Mouse (Mus musculus) embryonic facial prominence, embryonic 12.5 days (tissue): ENCODE results near the gene Amigo1. TPM values are rescaled to one million over a fixed set of nuclear protein-coding genes. Genes with fewer than 3 reads are reported as not detected.

Experiments used
- ATAC-seq: fragments of 200-750 bp; cut with Nextera tagmentation; 2 replicates; pipeline ENCODE4 v1.8.0; 2017; ENCODE audit not compliant: insufficient number of reproducible peaks, insufficient read depth, low FRiP score, low TSS enrichment
- H3K27ac ChIP-seq: fragments of 300-500 bp; sonication (generic); 2 replicates; pipeline ENCODE4 v1.5.1; 2016; ENCODE audit warnings: mild to moderate bottlenecking
- H3K27me3 ChIP-seq: fragments of 300-500 bp; sonication (generic); 2 replicates; pipeline ENCODE4 v1.6.1; 2016; ENCODE audit warnings: mild to moderate bottlenecking, moderate library complexity
- H3K36me3 ChIP-seq: fragments of 300-500 bp; sonication (generic); 2 replicates; pipeline ENCODE4 v1.6.1; 2016; ENCODE audit warnings: mild to moderate bottlenecking
- H3K4me1 ChIP-seq: fragments of 300-500 bp; sonication (generic); 2 replicates; pipeline ENCODE4 v1.6.1; 2016
- H3K4me2 ChIP-seq: fragments of 300-500 bp; sonication (generic); replicated peaks from 2 replicates; pipeline ENCODE4 v1.6.1; 2016; ENCODE audit warnings: mild to moderate bottlenecking, moderate library complexity
- H3K4me3 ChIP-seq: fragments of 300-500 bp; sonication (generic); 2 replicates; pipeline ENCODE4 v1.5.1; 2016; ENCODE audit warnings: mild to moderate bottlenecking
- H3K9ac ChIP-seq: fragments of 300-500 bp; sonication (generic); 2 replicates; pipeline ENCODE4 v1.6.1; 2016; ENCODE audit warnings: mild to moderate bottlenecking, moderate library complexity
- H3K9me3 ChIP-seq: fragments of 300-500 bp; sonication (generic); 2 replicates; pipeline ENCODE4 v1.6.1; 2016; ENCODE audit warnings: mild to moderate bottlenecking, moderate library complexity
- WGBS: fragments of 180-500 bp; shearing (Covaris S2); methylation state at CpG from one replicate; pipeline ENCODE4 v1.1.7; 2016; 5-methylcytosine and 5-hydroxymethylcytosine counted together
- polyA plus RNA-seq: library from polyadenylated mRNA; unstranded; fragments of >200 nt; fragmentation: Nextera tagmentation; extraction: Ambion mirVana; gene quantifications from 2 replicates; pipeline ENCODE4 v1.2.1, GENCODE M21; 2016

Gene Amigo1
- polyA plus RNA-seq, 1 experiment from 2014 or later, result 7.9 TPM

DNA sequence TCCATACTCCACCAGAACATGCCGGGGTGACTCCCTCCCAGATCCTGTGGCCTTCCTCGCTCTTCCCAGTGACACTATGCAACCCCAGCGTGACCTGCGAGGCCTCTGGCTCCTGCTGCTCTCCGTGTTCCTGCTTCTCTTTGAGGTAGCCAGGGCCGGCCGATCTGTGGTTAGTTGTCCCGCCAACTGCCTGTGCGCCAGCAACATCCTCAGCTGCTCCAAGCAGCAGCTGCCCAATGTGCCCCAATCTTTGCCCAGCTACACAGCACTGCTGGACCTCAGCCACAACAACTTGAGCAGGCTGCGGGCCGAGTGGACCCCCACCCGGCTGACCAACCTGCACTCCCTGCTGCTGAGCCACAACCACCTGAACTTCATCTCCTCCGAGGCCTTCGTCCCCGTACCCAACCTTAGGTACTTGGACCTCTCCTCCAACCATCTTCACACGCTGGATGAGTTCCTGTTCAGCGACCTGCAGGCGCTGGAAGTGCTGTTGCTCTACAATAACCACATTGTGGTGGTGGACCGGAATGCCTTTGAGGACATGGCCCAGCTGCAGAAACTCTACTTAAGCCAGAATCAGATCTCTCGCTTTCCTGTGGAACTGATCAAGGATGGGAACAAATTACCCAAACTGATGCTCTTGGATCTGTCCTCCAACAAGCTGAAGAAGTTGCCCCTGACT, 1.1 kb downstream of the Amigo1 start:
- WGBS, result 55% methylated on average over 20 of the region's 20 CpGs
- Histone ChIP-seq H3K27me3 (peaks cover 20% of the 10 kb centered on the region), H3K27ac (no peak overlapping the region), H3K9ac (no peak overlapping the region), H3K4me3 (peak overlapping the region; percentile 76; the same call in 1 of the 2 replicates), H3K36me3 (no peaks in the 10 kb centered on the region), H3K4me1 (peaks cover 10% of the 10 kb centered on the region; the same call in 1 of the 2 replicates), H3K9me3 (no peaks in the 10 kb centered on the region), H3K4me2 (peak overlapping the region; percentile 75)
- ATAC-seq, result 0 out of 2 replicates have a peak, but pooled peaks have one; percentile 6

DNA sequence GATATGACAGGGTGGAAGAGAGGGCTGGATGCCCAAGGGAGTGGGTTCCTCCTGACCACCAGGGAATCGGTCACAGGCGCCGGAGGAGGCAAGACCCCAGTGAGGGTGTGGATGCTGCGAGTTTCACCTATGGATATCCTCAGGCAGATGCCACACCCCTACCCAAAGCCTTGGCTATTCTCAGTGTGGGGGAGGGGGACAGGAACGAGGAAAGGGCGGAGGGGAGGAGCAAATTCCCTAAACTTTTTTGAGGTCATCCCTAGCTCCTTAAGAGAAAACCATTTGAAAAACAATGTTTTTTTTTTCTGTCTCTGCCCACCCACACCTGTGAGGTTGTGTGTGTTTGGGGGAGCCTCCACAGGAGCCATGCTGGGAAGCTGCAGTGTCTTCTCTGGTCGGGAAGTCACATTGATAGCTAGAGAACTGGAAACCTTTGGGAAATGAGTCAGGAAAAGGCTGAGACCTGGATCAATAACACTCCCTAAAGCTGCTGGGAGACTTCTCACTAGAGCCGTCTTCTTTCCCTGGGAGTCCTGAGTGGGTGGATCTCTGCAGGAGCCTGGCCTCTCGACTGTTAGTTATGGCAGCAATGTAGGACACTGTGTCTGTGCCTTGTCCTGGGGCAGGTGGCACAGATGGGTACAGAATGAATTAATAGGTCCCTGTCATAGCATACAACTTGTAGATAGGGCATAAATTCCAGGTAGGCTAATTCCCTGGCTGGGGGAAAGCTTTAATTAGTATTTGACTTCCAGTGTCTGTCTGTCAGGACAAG, 2.8 kb downstream of the Amigo1 start:
- no peak overlapping the region for H3K27ac ChIP-seq
- no peak overlapping the region for H3K4me2 ChIP-seq
- H3K36me3 ChIP-seq, result no peaks in the 10 kb centered on the region
- H3K9me3 ChIP-seq, result no peaks in the 10 kb centered on the region
- H3K4me3 ChIP-seq, result no peak overlapping the region
- WGBS, result 69% methylated on average over 9 of the region's 9 CpGs
- H3K27me3 ChIP-seq, result peaks cover 20% of the 10 kb centered on the region
- H3K9ac ChIP-seq, result no peak overlapping the region
- no peak for ATAC-seq
- H3K4me1 ChIP-seq, result peaks cover 10% of the 10 kb centered on the region; the same call in 1 of the 2 replicates

DNA sequence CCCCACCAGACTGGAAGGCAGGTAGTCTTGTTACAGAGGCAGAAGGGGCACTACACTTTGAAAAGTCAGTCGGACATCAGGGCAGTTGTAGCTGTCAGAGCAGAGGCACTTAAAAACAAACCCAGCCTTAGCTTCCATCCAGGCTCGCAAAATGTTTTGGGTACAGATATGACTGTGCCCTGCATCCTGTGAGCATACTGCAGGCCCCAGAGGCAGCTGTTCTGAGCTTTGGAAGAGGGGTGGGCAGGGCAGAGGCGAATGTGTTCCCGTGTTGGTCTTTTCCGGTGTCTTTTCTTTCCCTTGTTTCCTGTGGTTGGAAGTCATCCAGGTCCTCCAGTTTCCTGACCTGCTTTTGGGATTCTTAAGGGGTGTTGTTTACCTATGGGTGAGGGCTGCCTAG, 3.8 kb downstream of the Amigo1 start:
- no peak overlapping the region for H3K27ac ChIP-seq
- 54% methylated on average over 5 of the region's 5 CpGs for WGBS
- H3K36me3 ChIP-seq, result no peaks in the 10 kb centered on the region
- no peaks in the 10 kb centered on the region for H3K9me3 ChIP-seq
- peaks cover 10% of the 10 kb centered on the region; the same call in 1 of the 2 replicates for H3K4me1 ChIP-seq
- H3K9ac ChIP-seq, result no peak overlapping the region
- H3K4me2 ChIP-seq, result no peak overlapping the region
- ATAC-seq, result no peak
- H3K4me3 ChIP-seq, result no peak overlapping the region
- peaks cover 20% of the 10 kb centered on the region for H3K27me3 ChIP-seq

DNA sequence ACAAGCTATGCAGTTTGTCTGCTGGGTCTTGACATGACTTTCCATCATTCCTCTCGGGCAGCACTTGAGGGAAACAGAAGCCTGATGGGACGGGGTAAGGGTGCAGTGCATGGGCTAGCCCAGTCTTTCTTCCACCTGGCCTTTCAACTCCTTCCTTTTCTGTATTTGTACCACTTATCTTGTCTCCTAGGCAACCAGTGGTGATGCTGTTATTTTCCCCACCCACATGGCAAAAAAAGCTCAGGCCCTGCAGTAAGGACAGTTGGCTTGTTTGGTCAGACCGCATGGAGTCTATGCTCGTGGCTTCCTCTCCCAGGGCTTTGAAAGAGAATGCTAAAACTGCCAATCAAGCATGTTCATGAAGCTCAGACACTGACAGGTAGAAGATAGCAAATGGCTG, 7.6 kb downstream of the Amigo1 start:
- H3K27me3 ChIP-seq, result no peaks in the 10 kb centered on the region
- no peaks in the 10 kb centered on the region for H3K36me3 ChIP-seq
- no peak overlapping the region for H3K27ac ChIP-seq
- WGBS, result 72% methylated on average over 4 of the region's 4 CpGs
- H3K4me3 ChIP-seq, result no peak overlapping the region
- no peak overlapping the region for H3K9ac ChIP-seq
- H3K4me1 ChIP-seq, result peaks cover 22% of the 10 kb centered on the region
- H3K4me2 ChIP-seq, result no peak overlapping the region
- no peak for ATAC-seq
- no peaks in the 10 kb centered on the region for H3K9me3 ChIP-seq

DNA sequence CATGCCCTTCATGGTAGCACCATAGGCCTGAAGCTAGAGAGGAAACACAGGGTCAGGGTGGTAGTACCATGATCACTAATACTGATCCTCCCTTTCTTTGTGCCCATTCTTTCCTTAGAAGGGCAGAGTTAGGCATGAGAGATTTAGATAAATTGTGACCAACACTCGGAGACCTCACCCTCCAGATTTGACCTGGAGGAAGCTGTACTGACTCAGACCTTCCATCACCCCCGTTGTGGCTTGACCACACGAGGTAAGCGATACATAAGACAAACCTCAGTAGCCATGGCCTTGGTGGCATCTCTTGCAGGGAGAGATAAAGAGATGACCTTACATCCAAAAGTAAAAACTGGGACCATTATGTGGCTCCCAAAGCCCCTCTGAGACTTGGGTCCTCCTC, 9.2 kb downstream of the Amigo1 start:
- no peak for ATAC-seq
- H3K4me2 ChIP-seq, result no peak overlapping the region
- 86% methylated on average over 4 of the region's 4 CpGs for whole genome bisulfite sequencing

DNA sequence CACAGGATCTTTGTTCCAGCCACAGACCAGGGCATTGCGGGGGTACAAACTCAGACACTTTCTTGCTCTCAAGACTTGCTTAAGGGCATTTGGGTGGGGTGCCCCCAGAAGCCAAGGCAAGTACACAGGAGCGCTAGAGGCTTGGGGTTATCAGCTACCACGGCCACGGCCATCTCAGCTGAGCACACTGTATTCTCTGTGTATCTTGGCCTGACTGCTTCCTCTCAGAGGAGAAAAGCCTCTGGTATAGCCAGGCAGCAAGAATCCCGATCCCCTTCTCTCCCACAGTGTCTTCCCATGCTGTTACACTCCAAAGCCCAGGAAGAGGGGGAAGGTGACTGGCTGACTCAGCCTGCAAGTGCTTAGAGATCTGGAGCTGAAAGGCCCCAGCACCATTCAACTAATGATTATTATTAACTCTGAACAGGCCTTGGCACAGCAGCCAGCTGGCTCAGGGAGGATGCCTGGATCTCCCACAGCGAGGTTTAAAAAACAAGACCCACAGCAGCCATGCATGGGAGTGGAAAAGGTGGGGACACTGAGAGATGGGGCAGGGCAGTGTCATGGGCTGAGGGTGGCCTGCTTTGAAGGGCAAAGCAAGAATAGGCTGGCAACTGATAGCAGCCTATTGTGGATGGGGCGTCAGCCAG, 9.9 kb downstream of the Amigo1 start:
- Histone ChIP-seq H3K4me2 (no peak overlapping the region), H3K36me3 (no peaks in the 10 kb centered on the region), H3K9ac (no peak overlapping the region), H3K27ac (no peak overlapping the region), H3K4me1 (peaks cover 21% of the 10 kb centered on the region), H3K9me3 (no peaks in the 10 kb centered on the region), H3K4me3 (no peak overlapping the region), H3K27me3 (no peaks in the 10 kb centered on the region)
- no peak for ATAC-seq
- 75% methylated on average over 7 of the region's 7 CpGs for WGBS

More for the DNA sequence above, 9.2 kb downstream of the Amigo1 start:
- Histone ChIP-seq H3K27ac (no peak overlapping the region), H3K9ac (no peak overlapping the region), H3K9me3 (no peaks in the 10 kb centered on the region), H3K36me3 (no peaks in the 10 kb centered on the region), H3K4me3 (no peak overlapping the region), H3K27me3 (no peaks in the 10 kb centered on the region), H3K4me1 (peaks cover 19% of the 10 kb centered on the region)

DNA sequence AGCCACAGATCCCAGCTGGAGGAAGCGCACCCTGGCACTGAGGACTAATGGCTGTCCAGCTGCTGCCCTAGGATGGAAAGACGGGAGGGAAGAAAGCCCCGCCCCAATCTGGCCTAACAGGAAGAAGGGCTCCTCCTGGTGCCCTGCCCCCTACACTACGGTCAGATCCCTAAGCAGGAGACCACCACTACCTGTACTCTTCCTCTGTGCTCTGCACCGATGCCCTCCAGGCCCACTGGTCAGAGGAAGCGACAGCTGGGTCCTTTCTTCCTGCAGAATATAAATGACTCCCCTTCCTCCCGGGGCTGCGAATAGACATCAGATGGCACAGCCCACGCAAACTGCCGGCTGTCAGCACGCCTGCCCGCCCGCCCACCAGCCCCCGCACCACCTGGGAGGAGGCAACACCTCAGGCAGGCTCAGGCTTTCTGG, 10.9 kb downstream of the Amigo1 start:
- Histone ChIP-seq H3K27ac (0 out of 2 replicates have a peak overlapping the region, but pooled peaks have one; percentile 6), H3K4me1 (peaks cover 26% of the 10 kb centered on the region), H3K9me3 (no peaks in the 10 kb centered on the region), H3K36me3 (no peaks in the 10 kb centered on the region; the same call in 1 of the 2 replicates), H3K4me3 (no peak overlapping the region), H3K4me2 (no peak overlapping the region; the same call in 1 of the 2 replicates), H3K27me3 (no peaks in the 10 kb centered on the region), H3K9ac (peak overlapping the region; percentile 27; the same call in 1 of the 2 replicates)
- WGBS, result 22% methylated on average over 14 of the region's 14 CpGs
- no peak for ATAC-seq

DNA sequence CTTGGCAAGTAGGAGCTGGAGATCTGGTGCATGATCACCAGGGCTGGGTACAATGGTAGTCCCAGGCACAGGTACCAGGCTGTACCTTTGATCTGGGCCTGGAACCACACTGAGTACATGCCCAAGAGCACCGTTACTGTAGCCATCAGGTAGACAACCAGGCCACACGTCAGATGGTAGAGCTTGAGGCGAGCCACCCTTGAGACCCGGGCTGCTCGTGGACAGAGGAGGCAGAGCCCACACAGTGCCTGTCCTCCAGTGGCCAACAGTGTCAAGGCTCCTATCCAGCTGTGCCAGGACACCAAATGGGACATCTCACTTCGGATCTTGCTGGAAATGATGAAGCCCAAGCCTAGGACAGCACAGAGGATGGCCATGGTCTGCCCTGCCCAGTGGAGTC, 13.1 kb downstream of the Amigo1 start:
- Histone ChIP-seq H3K9ac (no peak overlapping the region), H3K36me3 (peaks cover 14% of the 10 kb centered on the region), H3K27me3 (no peaks in the 10 kb centered on the region), H3K9me3 (no peaks in the 10 kb centered on the region), H3K4me1 (peaks cover 26% of the 10 kb centered on the region), H3K4me2 (no peak overlapping the region), H3K27ac (no peak overlapping the region), H3K4me3 (no peak overlapping the region)
- 92% methylated on average over 6 of the region's 6 CpGs for WGBS
- ATAC-seq, result no peak

DNA sequence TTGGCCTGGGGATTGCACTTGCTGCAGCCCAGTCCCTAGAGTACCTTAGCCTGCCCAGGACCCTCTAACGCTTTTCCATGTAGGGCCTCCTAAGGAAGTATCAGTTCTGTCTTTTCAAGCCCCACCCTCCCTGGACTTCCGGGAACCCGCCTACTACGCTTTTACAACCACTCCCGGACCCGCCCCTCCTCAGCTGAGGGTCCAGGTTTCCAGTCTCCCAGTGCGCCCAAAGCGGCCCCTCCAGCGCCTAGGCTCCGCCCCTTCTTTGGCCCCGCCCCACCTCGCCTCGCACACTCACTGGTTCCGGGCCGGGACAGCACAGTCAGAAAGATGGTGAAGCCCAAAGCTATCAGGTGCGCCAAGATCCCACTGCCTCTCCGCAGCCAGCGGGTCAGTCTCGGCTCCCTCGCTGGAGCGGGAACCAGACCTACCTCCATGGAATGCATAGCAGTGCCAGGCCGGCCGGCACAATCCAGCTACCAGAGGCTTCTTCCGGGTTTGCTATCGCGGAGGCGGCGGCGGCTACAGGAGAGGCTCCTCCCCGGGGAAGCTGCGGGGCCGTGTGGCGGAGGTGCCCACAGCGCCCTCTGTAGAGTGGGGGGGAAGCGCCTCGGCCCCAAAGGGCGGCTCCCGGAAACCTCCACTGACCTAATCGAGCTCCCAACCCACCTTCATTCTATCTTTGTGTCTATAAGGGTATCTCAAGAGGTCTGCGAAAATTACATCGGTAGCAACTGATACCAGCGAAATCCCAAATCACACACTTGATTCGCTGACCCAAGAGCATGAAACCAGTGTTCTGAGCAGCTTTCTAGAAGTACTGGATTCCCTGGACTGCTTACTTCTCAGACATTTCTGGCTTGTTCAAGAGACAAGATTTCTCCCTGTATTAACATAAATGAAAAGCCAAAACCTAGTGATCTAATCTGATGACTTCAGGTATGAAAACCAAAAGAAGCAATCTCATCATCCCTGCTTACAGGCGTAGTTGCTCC, 14.5 kb downstream of the Amigo1 start, which contains the start of gene Cyb561d1:
TSS of gene Cyb561d1 (minus strand) at position 884 of the 995 bp plus-strand sequence.
- H3K4me1 ChIP-seq, result peaks cover 26% of the 10 kb centered on the region
- peak within 1 kb of the TSS; percentile 60 for H3K9ac ChIP-seq
- peak within 1 kb of the TSS; percentile 67 for H3K4me2 ChIP-seq
- H3K36me3 ChIP-seq, result peaks cover 27% of the 10 kb centered on the region
- H3K4me3 ChIP-seq, result peak within 1 kb of the TSS; percentile 54
- H3K9me3 ChIP-seq, result no peaks in the 10 kb centered on the region
- ATAC-seq, result peak; percentile 89
- no peaks in the 10 kb centered on the region for H3K27me3 ChIP-seq
- H3K27ac ChIP-seq, result peak within 1 kb of the TSS; percentile 81
- WGBS, result 3% methylated on average over 44 of the region's 44 CpGs

DNA sequence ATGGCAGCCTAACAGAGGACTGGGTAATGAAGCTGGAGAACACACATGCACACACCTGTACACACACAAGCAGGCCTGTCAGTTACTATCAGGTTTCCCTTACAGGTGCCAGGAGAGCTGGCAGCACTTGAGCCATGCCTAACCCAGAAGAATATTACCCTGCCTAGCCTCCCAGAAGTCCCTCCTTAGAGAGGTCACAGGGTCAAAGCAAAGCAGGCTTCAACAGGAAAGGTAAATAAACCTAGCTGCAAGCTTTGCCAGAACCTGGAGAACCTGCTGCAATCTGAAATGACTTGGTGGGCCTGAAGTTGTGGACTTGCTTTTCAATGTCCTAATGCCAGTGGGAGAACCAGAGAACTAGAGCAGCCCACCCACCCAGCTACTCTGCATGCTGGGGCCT, 16.4 kb downstream of the Amigo1 start:
- H3K27ac ChIP-seq, result no peak overlapping the region
- no peak overlapping the region for H3K9ac ChIP-seq
- no peak for ATAC-seq

DNA sequence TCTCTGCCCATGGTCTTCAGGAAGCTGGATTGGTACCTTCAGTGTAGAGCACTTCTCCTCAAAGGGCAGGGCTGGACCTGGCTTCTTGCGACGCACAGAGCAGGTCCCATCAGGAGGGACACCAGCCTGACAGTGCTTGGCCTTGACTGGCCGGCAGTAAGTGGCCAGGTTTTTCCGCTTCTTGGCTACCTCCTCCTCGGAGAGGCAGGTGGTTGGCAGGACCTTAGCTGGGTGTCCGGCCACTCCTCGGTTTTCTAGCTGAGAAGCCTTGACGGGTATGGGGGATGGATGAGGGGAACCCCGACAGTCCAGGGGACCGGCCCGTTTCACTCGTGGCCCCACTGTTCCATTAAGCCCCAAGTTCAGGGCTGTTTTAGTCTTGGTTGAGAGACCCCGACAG, 17.1 kb downstream of the Amigo1 start:
- no peak for ATAC-seq
- 91% methylated on average over 13 of the region's 13 CpGs for WGBS
- H3K9ac ChIP-seq, result no peak overlapping the region
- H3K4me2 ChIP-seq, result no peak overlapping the region
- H3K4me1 ChIP-seq, result 0 out of 2 replicates have a peak, but pooled peaks cover 7% of the 10 kb centered on the region
- H3K36me3 ChIP-seq, result peaks cover 50% of the 10 kb centered on the region
- H3K4me3 ChIP-seq, result no peak overlapping the region
- H3K9me3 ChIP-seq, result no peaks in the 10 kb centered on the region
- H3K27me3 ChIP-seq, result no peaks in the 10 kb centered on the region
- H3K27ac ChIP-seq, result no peak overlapping the region

More for the DNA sequence above, 16.4 kb downstream of the Amigo1 start:
- Histone ChIP-seq H3K27me3 (no peaks in the 10 kb centered on the region), H3K4me2 (no peak overlapping the region), H3K9me3 (no peaks in the 10 kb centered on the region), H3K4me3 (no peak overlapping the region), H3K36me3 (peaks cover 45% of the 10 kb centered on the region), H3K4me1 (peaks cover 7% of the 10 kb centered on the region; the same call in 1 of the 2 replicates)
